Mouse (Mus musculus) stomach, postnatal 0 days (tissue): Measurements from ENCODE around the gene Tiparp.

Experiments
- CTCF ChIP-seq: IDR thresholded peaks from 2 replicates; pipeline ENCODE4 v1.5.1; 2016; ENCODE audit warnings: antibody characterized with exemption, low read depth, mild to moderate bottlenecking, moderate library complexity
- EP300 ChIP-seq: optimal IDR thresholded peaks from 2 replicates; pipeline ENCODE3; 2016; ENCODE audit warnings: antibody characterized with exemption

DNA sequence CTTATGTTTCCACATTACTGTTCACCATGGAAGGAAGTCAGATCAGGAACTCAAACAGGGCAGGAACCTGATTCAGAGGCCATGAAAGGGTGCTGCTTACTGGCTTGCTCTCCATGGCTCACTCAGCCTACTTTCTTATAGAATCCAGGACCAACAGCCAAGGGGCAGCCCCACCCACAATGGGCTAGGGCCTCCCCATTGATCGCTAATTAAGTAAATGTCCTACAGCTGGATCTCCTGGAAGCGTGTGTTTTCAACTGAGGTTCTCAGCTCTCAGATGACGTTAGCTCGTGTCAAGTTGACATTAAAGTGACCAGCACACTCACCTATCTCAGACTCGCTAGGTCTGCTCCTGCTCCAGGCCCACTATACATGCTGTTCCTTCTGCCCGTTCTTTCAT, 38.6 kb upstream of the Tiparp start:
- TF ChIP-seq CTCF (no peak), EP300 (no peak)
